Mouse (Mus musculus) forebrain, postnatal 0 days (tissue): Measurements from ENCODE around the gene Btbd17. TPM values are rescaled to one million over a fixed set of nuclear protein-coding genes. Genes with fewer than 3 reads are reported as not detected.

Experiments
- ATAC-seq: fragments of 200-750 bp; cut with Nextera tagmentation; 2 replicates; pipeline ENCODE4 v1.8.0; 2017; ENCODE audit warnings: mild to moderate bottlenecking, moderate library complexity
- DNase-seq: peaks from one replicate; pipeline ENCODE4 v3.0.0-alpha.2; 2015
- H3K27ac ChIP-seq: fragments of 300-500 bp; sonication (generic); 2 replicates; pipeline ENCODE4 v1.5.1; 2014; ENCODE audit warnings: low read depth, mild to moderate bottlenecking, antibody characterized with exemption, low read length, moderate library complexity, mixed read lengths
- H3K27me3 ChIP-seq: fragments of 300-500 bp; sonication (generic); 2 replicates; pipeline ENCODE4 v1.6.1; 2014; ENCODE audit warnings: mild to moderate bottlenecking, low read length, mixed read lengths; ENCODE audit not compliant: insufficient read depth
- H3K36me3 ChIP-seq: fragments of 300-500 bp; sonication (generic); 2 replicates; pipeline ENCODE4 v1.6.1; 2014; ENCODE audit warnings: mild to moderate bottlenecking, moderate library complexity; ENCODE audit not compliant: insufficient read depth
- H3K4me1 ChIP-seq: fragments of 300-500 bp; sonication (generic); 2 replicates; pipeline ENCODE4 v1.6.1; 2014; ENCODE audit warnings: antibody characterized with exemption; ENCODE audit not compliant: insufficient read depth
- H3K4me2 ChIP-seq: fragments of 300-500 bp; sonication (generic); 2 replicates; pipeline ENCODE4 v1.6.1; 2014; ENCODE audit warnings: low read depth, mild to moderate bottlenecking, moderate library complexity
- H3K4me3 ChIP-seq: fragments of 300-500 bp; sonication (generic); 2 replicates; pipeline ENCODE4 v1.5.1; 2014; ENCODE audit warnings: low read depth, low read length, mixed read lengths
- H3K9ac ChIP-seq: fragments of 300-500 bp; sonication (generic); 2 replicates; pipeline ENCODE4 v1.6.1; 2014; ENCODE audit warnings: mild to moderate bottlenecking
- H3K9me3 ChIP-seq: fragments of 300-500 bp; sonication (generic); 2 replicates; pipeline ENCODE4 v1.6.1; 2016; ENCODE audit warnings: low read length
- CTCF ChIP-seq: sonication (generic); IDR thresholded peaks from 2 replicates; pipeline ENCODE4 v1.5.1; 2016; ENCODE audit warnings: antibody characterized with exemption, control low read depth, low read depth
- WGBS: fragments of 180-500 bp; shearing (Covaris S2); extraction: QIAGEN DNeasy Blood & Tissue Kit; methylation state at CpG from one replicate; pipeline ENCODE4 v1.1.7; 2014; 5-methylcytosine and 5-hydroxymethylcytosine counted together
- polyA plus RNA-seq: library from polyadenylated mRNA; unstranded; fragments of >200 nt; fragmentation: Nextera tagmentation; extraction: Ambion mirVana; gene quantifications from 2 replicates; pipeline ENCODE4 v1.2.1, GENCODE M21; 2015
- total RNA-seq: library from RNA; depleted of rRNA; stranded (reverse); fragments of >200 nt; gene quantifications from 2 replicates; pipeline ENCODE4 v1.2.3, GENCODE M21; 2014

Btbd17 gene
- total and polyA plus RNA-seq, 2 experiments from 2014 or later: 20.1 to 28.2 TPM

GRCm38 (mm10) chr11:114814873-114815592 lies 19.3 kb upstream of the Btbd17 start:
- Histone ChIP-seq H3K4me1 (no peaks in the 10 kb centered on the region), H3K4me2 (no peak overlapping the region), H3K4me3 (no peak overlapping the region), H3K27ac (no peak overlapping the region), H3K36me3 (no peaks in the 10 kb centered on the region), H3K9ac (no peak overlapping the region), H3K9me3 (no peaks in the 10 kb centered on the region), H3K27me3 (no peaks in the 10 kb centered on the region)
- no peak for DNase-seq
- 79% methylated on average over 11 of the region's 11 CpGs for WGBS
- no peak for TF ChIP-seq CTCF
- ATAC-seq: no peak

GRCm38 (mm10) chr11:114812731-114813240 lies 17.0 kb upstream of the Btbd17 start:
- no peaks in the 10 kb centered on the region for H3K36me3 ChIP-seq
- H3K4me3 ChIP-seq: no peak overlapping the region
- no peaks in the 10 kb centered on the region for H3K27me3 ChIP-seq
- TF ChIP-seq CTCF: peak; percentile 89
- H3K4me1 ChIP-seq: no peaks in the 10 kb centered on the region
- WGBS: 12% methylated on average over 6 of the region's 6 CpGs
- no peak overlapping the region for H3K4me2 ChIP-seq
- H3K9me3 ChIP-seq: no peaks in the 10 kb centered on the region
- DNase-seq: peak; percentile 81
- ATAC-seq: 0 out of 2 replicates have a peak, but pooled peaks have one; percentile 53
- no peak overlapping the region for H3K27ac ChIP-seq
- no peak overlapping the region for H3K9ac ChIP-seq

- no peak overlapping the region for H3K27ac ChIP-seq
- 25% methylated on average over 4 of the region's 4 CpGs for WGBS
- H3K4me1 ChIP-seq: no peaks in the 10 kb centered on the region
- no peak for TF ChIP-seq CTCF
- no peak overlapping the region for H3K4me2 ChIP-seq
- ATAC-seq (no peak), DNase-seq (no peak)
- no peaks in the 10 kb centered on the region for H3K9me3 ChIP-seq
- no peaks in the 10 kb centered on the region for H3K36me3 ChIP-seq
- no peaks in the 10 kb centered on the region for H3K27me3 ChIP-seq
- no peak overlapping the region for H3K9ac ChIP-seq
- H3K4me3 ChIP-seq: no peak overlapping the region
Observed at GRCm38 (mm10) chr11:114810344-114810743, 14.6 kb upstream of the Btbd17 start.

GRCm38 (mm10) chr11:114809371-114809770 lies 13.6 kb upstream of the Btbd17 start:
- no peak overlapping the region for H3K4me2 ChIP-seq
- no peaks in the 10 kb centered on the region for H3K36me3 ChIP-seq
- no peaks in the 10 kb centered on the region for H3K9me3 ChIP-seq
- H3K4me1 ChIP-seq: no peaks in the 10 kb centered on the region
- ATAC-seq (no peak), DNase-seq (no peak)
- no peak overlapping the region for H3K4me3 ChIP-seq
- H3K27me3 ChIP-seq: no peaks in the 10 kb centered on the region
- WGBS: 87% methylated on average over 1 of the region's 1 CpGs
- peak; percentile 26; the same call in 1 of the 2 replicates for TF ChIP-seq CTCF
- H3K27ac ChIP-seq: no peak overlapping the region
- no peak overlapping the region for H3K9ac ChIP-seq

- TF ChIP-seq CTCF: no peak
- ATAC-seq: no peak
- Histone ChIP-seq H3K27ac (no peak overlapping the region), H3K27me3 (no peaks in the 10 kb centered on the region), H3K4me1 (no peaks in the 10 kb centered on the region), H3K4me3 (no peak overlapping the region), H3K4me2 (no peak overlapping the region), H3K9ac (no peak overlapping the region), H3K9me3 (no peaks in the 10 kb centered on the region), H3K36me3 (no peaks in the 10 kb centered on the region)
- WGBS: 27% methylated on average over 14 of the region's 14 CpGs
- no peak for DNase-seq
Observed at GRCm38 (mm10) chr11:114807686-114808427, 12.1 kb upstream of the Btbd17 start.

GRCm38 (mm10) chr11:114807025-114807424 lies 11.3 kb upstream of the Btbd17 start:
- Histone ChIP-seq H3K36me3 (no peaks in the 10 kb centered on the region), H3K27ac (no peak overlapping the region), H3K9me3 (no peaks in the 10 kb centered on the region), H3K4me2 (no peak overlapping the region), H3K27me3 (no peaks in the 10 kb centered on the region), H3K9ac (no peak overlapping the region), H3K4me1 (no peaks in the 10 kb centered on the region), H3K4me3 (no peak overlapping the region)
- 35% methylated on average over 2 of the region's 2 CpGs for WGBS
- ATAC-seq (no peak), DNase-seq (no peak)
- no peak for TF ChIP-seq CTCF

- no peak for TF ChIP-seq CTCF
- DNase-seq (no peak), ATAC-seq (no peak)
- Histone ChIP-seq H3K9me3 (no peaks in the 10 kb centered on the region), H3K4me2 (no peak overlapping the region), H3K4me3 (no peak overlapping the region), H3K4me1 (no peaks in the 10 kb centered on the region), H3K27me3 (no peaks in the 10 kb centered on the region), H3K36me3 (no peaks in the 10 kb centered on the region), H3K27ac (no peak overlapping the region), H3K9ac (no peak overlapping the region)
- WGBS: 29% methylated on average over 8 of the region's 8 CpGs
Observed at GRCm38 (mm10) chr11:114803990-114804389, 8.2 kb upstream of the Btbd17 start.
